ENCODE assay signal across 8 mouse cellular contexts in the genomic region with DNA sequence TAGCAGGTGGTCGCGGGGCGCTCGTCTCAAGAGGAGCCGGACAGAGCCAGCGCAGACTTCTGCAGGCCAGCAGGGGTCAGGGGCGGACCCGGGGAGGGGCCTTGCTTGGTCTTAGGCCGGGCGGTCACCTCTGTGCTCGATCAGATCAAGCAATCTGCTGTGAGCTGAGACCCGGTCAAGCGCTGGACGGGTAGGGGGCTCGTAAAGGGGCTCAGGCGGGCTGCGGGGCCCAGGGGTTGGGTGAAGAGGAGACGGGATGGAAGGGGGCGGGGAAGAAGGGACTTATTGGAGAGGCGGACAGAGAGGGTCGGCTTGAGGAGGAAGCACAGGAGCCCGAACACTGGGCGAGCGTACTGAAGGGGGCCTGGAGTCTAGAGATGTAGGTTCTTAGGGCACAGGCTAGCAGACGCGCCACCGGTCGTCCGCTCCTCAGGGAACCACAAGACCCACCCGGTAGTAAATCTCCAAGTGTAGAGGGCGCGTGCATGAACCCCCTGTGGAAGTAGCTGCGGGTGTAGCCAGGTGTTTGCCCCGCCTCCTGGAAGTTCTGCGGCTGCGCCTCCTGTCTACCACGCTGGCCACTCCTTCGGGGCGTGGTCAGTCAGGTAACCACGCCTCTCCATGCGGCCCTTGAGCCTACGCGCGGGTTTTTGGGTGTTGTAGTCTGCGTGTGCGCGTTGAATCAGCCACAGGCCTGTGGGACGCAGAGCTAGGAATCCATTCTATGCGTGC. TPM values are rescaled to one million over a fixed set of nuclear protein-coding genes. Genes with fewer than 3 reads are reported as not detected.
DNase-seq lines count a peak whose midpoint lies in the region; ATAC-seq lines count a peak whose summit lies in the region.

No protein-coding gene starts in this region.

- peak overlapping the region; percentile 66 for H3K4me3 ChIP-seq in hindbrain, embryonic 16.5 days (ENCODE audit: low read length)
- peak overlapping the region; percentile 64 for H3K4me3 ChIP-seq in macrophage (ENCODE audit: inconsistent target)

- H3K36me3 ChIP-seq in hindbrain, embryonic 16.5 days (ENCODE audit: control insufficient read depth, insufficient read depth, low read length): no peaks in the 10 kb centered on the region
- H3K36me3 ChIP-seq in macrophage (ENCODE audit: inconsistent target): no peaks in the 10 kb centered on the region

- peak overlapping the region; percentile 65 for H3K9ac ChIP-seq in hindbrain, embryonic 16.5 days (ENCODE audit: low read depth, low read length)

- peak overlapping the region; percentile 84 for H3K4me2 ChIP-seq in hindbrain, embryonic 16.5 days (ENCODE audit: low read length)

- H3K4me1 ChIP-seq in hindbrain, embryonic 16.5 days (ENCODE audit: control insufficient read depth, insufficient read depth, low read depth, low read length): peaks cover 13% of the 10 kb centered on the region

- under 1% methylated on average over 48 of the region's 49 CpGs for WGBS in hindbrain, embryonic 16.5 days
- WGBS in macrophage (ENCODE audit: missing documents): 2% methylated on average over 48 of the region's 49 CpGs

- no peaks in the 10 kb centered on the region for H3K79me2 ChIP-seq in macrophage (ENCODE audit: inconsistent target)

- peak; percentile 96 for ATAC-seq in hindbrain, embryonic 16.5 days

- peak; percentile 89 for DNase-seq in WW6 (ENCODE audit: low read depth, low spot score)
- peak; percentile 66 to 90 for DNase-seq in cerebellum, postnatal 4 days (ENCODE audit: low spot score in 2 of 2)
- peak; percentile 93 for DNase-seq in gastrocnemius, adult 18-20 months (ENCODE audit: low spot score)
- peak; percentile 93 to 95 for DNase-seq in left cerebral cortex, adult 18-20 months (ENCODE audit: low spot score in 2 of 2)
- DNase-seq in right cerebral cortex, adult 18-20 months: peak; percentile 96
- DNase-seq in urinary bladder, postnatal 10 days (ENCODE audit: low spot score): peak; percentile 45

- no peaks in the 10 kb centered on the region for H3K9me3 ChIP-seq in hindbrain, embryonic 16.5 days (ENCODE audit: control insufficient read depth, low read length)

- H3K27me3 ChIP-seq in hindbrain, embryonic 16.5 days (replicated peaks; ENCODE audit: control insufficient read depth, insufficient read depth, low read length): no peaks in the 10 kb centered on the region

- peak overlapping the region; percentile 74 for H3K27ac ChIP-seq in hindbrain, embryonic 16.5 days (ENCODE audit: low read depth, low read length)
- H3K27ac ChIP-seq in macrophage: 0 out of 2 replicates have a peak overlapping the region, but pooled peaks have one; percentile 8

RNA-seq across cellular contexts. Expression of gene Slc19a1, which starts 0.7 kb away (rescaled TPM):
- 1 to 10 TPM; 4.6 to 7.5 TPM for total RNA-seq in gastrocnemius, adult 18-20 months (2021)
- 45.1 and 49.6 TPM in 2 replicates for polyA plus RNA-seq in hindbrain, embryonic 16.5 days (2015; fragmentation: Nextera tagmentation; extraction: Ambion mirVana)
- total RNA-seq in left cerebral cortex, adult 18-20 months (2021): 10 to 100 TPM; 23.9 to 26.1 TPM
- 10 to 100 TPM in 4 of 26 experiments, 1 to 10 TPM in 21, under 1 TPM in 1; 0.69 to 14.6 (median 4.1) TPM for total RNA-seq in macrophage (2018; cell fraction: chromatin; rRNA removed)
- 1 to 10 TPM; 2.5 to 6.6 (median 4.0) TPM for total RNA-seq in macrophage (2018; cell fraction: cytosol; rRNA removed)
- total RNA-seq in macrophage (2018; cell fraction: nucleus; rRNA removed): 10 to 100 TPM in 3 of 26 experiments, 1 to 10 TPM in 23; 1.5 to 21.3 (median 5.2) TPM
- 4.1 to 8.4 TPM (median 4.5 TPM) in 3 replicates for polyA plus RNA-seq in macrophage (2018)

Comparison
In these comparisons a context has a peak if more than half of its experiments do, and no peak if none do; other contexts are left out.
1. Peak in every context shown above with its lines: DNase-seq, ATAC-seq, H3K4me3 ChIP-seq and H3K27ac ChIP-seq.
2. DNase-seq: peak in every context shown above with its lines; median percentile 96 in right cerebral cortex, adult 18-20 months; 94 in left cerebral cortex, adult 18-20 months; 93 in gastrocnemius, adult 18-20 months; 89 in WW6; 78 in cerebellum, postnatal 4 days; 45 in urinary bladder, postnatal 10 days.